Mouse (Mus musculus) gastrocnemius, adult 18-20 months (tissue): ENCODE results near the gene Il6st. TPM values are rescaled to one million over a fixed set of nuclear protein-coding genes. Genes with fewer than 3 reads are reported as not detected.

Source experiments
- DNase-seq: peaks from one replicate; pipeline ENCODE4 v3.0.0; 2021; ENCODE audit warnings: low spot score
- total RNA-seq, 2 experiments: library from RNA; stranded (reverse); gene quantifications; 2 replicates each; pipeline ENCODE4 v1.2.3; 2021

Il6st gene
- total RNA-seq, 2 experiments from 2014 or later, result 162 to 172 TPM

DNA sequence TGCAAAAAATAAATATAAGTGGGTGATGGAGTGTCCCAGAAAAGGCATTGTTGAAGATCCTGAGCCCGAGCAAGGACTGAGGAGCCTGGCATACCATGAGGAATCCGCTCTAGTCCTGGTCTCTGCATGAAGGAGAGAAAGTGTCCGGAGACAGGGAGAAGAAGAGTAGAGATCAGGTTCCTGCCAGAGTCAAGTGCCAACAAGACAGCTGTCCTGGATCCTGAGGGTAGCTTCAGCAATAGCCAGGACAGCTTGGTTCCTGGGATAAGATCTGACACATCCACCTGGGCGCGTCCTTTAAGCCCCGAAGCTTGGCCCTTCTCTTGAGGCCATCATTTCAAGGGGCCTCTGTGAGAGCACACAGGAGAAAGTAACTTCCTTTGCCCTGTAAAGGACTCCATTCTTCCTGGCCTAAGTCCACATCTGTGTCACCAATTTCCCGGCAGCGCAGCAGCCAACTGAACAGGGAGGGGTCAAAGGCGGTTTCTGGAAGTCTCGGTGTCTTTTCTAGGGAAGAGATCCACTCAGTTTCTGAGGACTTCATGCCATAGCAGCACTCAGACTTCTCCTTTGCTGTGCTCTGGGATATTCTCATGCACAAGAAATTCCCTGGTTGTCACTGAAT is 59.6 kb downstream of the Il6st start:
- peak; percentile 35 for DNase-seq

GRCm38 (mm10) chr13:112527186-112527585 is 63.3 kb downstream of the Il6st start:
- no peak for DNase-seq

DNA sequence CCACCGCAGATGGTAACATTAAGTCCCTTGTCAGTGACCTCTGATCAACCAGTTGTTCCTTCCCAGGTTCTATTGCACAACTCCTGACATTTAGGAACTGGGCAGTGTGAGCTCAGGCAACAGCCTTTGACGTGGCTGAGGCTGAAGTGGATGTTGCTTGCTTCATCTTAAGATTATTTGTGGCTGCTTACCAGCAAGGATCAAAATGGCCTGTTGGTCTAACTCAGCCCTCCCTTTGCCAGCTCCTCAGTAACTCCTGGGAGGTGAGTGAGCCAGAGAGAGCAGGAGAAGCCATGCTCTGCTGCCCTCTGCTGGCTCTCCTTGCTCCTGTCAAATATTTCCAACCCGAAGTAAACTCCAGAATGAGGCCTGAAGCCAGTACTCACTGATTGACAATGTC is 66.0 kb downstream of the Il6st start:
- DNase-seq, result peak; percentile 87

- no peak for DNase-seq
Observed at GRCm38 (mm10) chr13:112532235-112532634, 68.4 kb downstream of the Il6st start.

GRCm38 (mm10) chr13:112533556-112533955 is 69.7 kb downstream of the Il6st start:
- DNase-seq, result peak; percentile 26

- no peak for DNase-seq
Observed at GRCm38 (mm10) chr13:112536611-112537010, 72.7 kb downstream of the Il6st start.

DNA sequence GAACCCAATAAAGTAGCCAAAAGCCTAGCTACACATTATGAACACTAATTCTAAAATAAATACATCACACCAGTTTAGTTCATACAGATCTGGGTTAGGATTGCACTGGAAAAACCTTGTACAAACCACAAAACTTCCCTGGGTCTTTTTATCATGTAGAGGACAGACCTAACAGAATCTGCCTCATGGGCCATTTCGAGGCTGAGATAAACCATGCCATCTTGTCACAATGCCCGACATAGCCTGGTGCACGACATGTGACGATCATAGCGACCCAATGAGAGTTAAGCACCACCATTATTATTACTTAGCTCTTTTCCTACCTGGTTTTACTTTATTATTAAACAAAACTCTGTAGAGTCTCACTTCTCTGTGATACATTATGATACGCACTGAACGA is 73.2 kb downstream of the Il6st start:
- no peak for DNase-seq

DNA sequence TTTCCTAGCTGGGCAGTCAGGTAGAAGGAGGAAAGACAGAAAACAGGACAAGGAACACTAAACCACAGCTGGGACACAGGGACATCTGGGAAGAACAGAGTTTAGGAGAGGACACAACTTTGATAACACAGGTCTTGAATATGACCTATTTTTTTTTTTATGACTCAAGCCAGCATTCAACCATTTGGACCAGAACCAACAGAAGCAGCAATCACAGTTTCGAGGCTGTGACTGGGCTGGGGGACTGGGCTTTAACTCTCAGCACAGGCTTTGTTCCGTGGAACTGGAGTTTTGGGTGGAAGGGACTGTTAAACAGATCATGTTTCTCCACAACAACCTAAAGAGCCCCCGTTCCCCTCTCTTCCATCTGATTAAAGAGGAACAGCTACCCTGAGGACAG is 76.7 kb downstream of the Il6st start:
- DNase-seq, result no peak

- DNase-seq, result peak; percentile 26
Observed at GRCm38 (mm10) chr13:112541223-112541975, 77.5 kb downstream of the Il6st start.

DNA sequence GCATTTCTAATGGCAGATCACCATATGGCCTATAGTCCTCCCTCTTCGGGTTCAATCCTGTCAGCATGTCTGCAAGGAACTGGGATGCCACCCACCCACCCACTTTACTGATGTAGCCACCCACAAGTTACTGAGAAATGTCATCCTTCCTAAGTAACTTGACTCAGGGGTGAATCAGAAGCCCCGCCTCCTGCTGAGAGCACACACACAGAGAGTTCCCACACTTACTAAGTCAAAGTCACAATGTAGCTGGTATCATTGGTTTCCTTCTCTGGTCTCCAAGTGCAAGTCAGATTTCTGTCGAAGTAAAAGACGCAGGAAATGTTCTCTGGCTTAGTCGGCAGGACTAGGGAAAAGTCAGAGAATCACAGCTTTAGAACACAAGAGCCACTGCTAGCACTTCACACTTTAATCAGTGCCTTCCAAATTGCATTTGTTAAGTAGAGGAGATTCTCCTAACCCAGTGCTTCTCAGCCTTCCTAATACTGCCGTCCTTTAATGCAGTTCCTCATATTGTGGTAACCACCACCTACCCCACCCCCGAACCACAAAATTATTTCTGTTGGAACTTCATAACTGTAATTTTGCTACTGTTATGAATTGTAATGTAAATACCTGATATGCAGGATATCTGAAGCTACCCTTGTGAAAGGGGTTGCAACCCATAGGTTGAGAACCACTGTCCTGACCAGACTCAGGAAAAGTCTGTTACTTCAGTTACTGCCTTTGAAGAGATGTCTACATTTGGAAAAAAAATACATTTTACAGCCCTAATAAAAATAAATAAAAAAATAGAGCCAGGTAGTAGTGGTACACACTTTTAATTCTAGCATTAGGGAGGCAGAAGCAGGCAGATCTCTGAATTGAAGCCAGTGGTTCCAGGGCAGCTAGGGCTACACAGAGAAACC is 88.0 kb downstream of the Il6st start:
- no peak for DNase-seq

DNA sequence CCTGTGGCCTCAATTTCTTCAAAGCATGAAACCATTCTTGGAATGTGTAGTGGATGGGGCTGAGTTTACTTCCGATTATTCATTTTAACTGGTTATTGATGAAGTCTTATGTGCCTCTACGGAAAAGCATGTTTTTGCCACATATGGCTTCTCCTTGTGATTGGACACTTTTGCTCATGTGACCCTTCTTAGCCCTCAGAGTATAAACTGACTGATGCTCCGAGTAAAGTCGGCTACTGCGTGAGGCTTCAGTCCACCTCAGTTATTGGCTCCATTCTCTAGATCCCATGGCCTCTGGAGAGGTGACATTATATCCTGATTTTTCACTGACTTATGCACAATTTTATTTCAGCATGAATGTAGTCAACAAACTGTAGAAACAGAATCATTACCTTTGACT is 89.4 kb downstream of the Il6st start:
- DNase-seq, result no peak

DNA sequence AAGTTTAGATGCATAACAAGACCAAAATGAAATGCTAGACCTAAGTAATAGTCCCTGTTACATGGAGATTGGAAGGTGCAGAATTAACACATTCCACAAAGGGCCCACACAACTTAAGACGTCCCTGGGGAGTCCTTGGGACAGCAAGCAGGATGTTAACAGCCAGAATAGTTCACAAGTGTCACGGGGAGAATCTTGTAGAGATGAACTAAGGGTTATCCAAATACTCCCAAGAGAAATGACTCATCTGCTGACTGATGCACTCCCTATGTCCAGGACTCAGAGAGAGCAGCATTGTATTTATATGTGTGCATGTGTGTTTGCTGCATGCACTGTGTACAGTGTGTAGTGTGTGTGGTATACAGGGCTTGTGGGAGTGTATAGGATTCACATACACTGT is 92.6 kb downstream of the Il6st start:
- DNase-seq, result no peak

Other genes starting within 250 kb of the Il6st start
- under 1 TPM; 0.18 to 0.19 TPM for gene Ankrd55, start 175.6 kb upstream of the Il6st start, total RNA-seq
- gene Il31ra, start 130.3 kb downstream of the Il6st start, total RNA-seq, result not detected
- not detected for gene Ddx4, start 188.4 kb downstream of the Il6st start, total RNA-seq
- 1 to 10 TPM; 4.8 to 6.2 TPM for gene Slc38a9, start 196.7 kb downstream of the Il6st start, total RNA-seq